Mouse (Mus musculus) mesoderm, embryonic 11.5 days (tissue): ENCODE measurements around the gene Psmc5.
"Not testable (repeated sequence)": the region's sequence is repeated elsewhere in the genome, so short reads cannot be mapped to it uniquely, and the experiment has no call there.

Experiments used
- DNase-seq: peaks from one replicate; pipeline ENCODE4 v3.0.0-alpha.2; 2012; ENCODE audit warnings: low read depth, low spot score

The Psmc5 gene

GRCm38 (mm10) chr11:106255685-106256451, at the start of gene Psmc5, which contains the start of gene Ftsj3:
TSS of gene Psmc5 (plus strand) at chr11:106256154.
TSS of gene Ftsj3 (minus strand) at chr11:106256079.
- peak; percentile 95 for DNase-seq

- DNase-seq, result no peak
Measured at GRCm38 (mm10) chr11:106212771-106213170, 43.2 kb upstream of the Psmc5 start.

GRCm38 (mm10) chr11:106214856-106215255, 41.1 kb upstream of the Psmc5 start:
- DNase-seq, result no peak

- no peak for DNase-seq
Measured at GRCm38 (mm10) chr11:106215450-106215859, 40.5 kb upstream of the Psmc5 start.

- peak; percentile 99 for DNase-seq
Measured at GRCm38 (mm10) chr11:106215927-106216729, 39.8 kb upstream of the Psmc5 start, which contains the start of gene Ccdc47. TSS of gene Ccdc47 (minus strand) at chr11:106216344.

GRCm38 (mm10) chr11:106216730-106217490, 39.0 kb upstream of the Psmc5 start, which contains the start of gene Ddx42:
TSS of gene Ddx42 (plus strand) at chr11:106216926.
- DNase-seq, result peak; percentile 97

GRCm38 (mm10) chr11:106220603-106221002, 35.4 kb upstream of the Psmc5 start:
- no peak for DNase-seq

GRCm38 (mm10) chr11:106233978-106234377, 22.0 kb upstream of the Psmc5 start:
- not testable (repeated sequence) for DNase-seq

- DNase-seq, result peak; percentile 24
Measured at GRCm38 (mm10) chr11:106246834-106247233, 9.1 kb upstream of the Psmc5 start.

- no peak for DNase-seq
Measured at GRCm38 (mm10) chr11:106249326-106249725, 6.6 kb upstream of the Psmc5 start.

GRCm38 (mm10) chr11:106254767-106255166, 1.2 kb upstream of the Psmc5 start:
- DNase-seq, result no peak

GRCm38 (mm10) chr11:106255174-106255573, 780 bp upstream of the Psmc5 start:
- DNase-seq, result peak; percentile 16

- DNase-seq, result no peak
Measured at GRCm38 (mm10) chr11:106256775-106257174, 821 bp downstream of the Psmc5 start.

GRCm38 (mm10) chr11:106260826-106261450, 5.0 kb downstream of the Psmc5 start:
- DNase-seq, result no peak

- no peak for DNase-seq
Measured at GRCm38 (mm10) chr11:106263963-106264362, 8.0 kb downstream of the Psmc5 start.

- no peak for DNase-seq
Measured at GRCm38 (mm10) chr11:106264988-106265387, 9.0 kb downstream of the Psmc5 start.

GRCm38 (mm10) chr11:106265570-106265969, 9.6 kb downstream of the Psmc5 start:
- no peak for DNase-seq

- no peak for DNase-seq
Measured at GRCm38 (mm10) chr11:106266431-106266830, 10.5 kb downstream of the Psmc5 start.

GRCm38 (mm10) chr11:106267311-106267852, 11.4 kb downstream of the Psmc5 start:
- DNase-seq, result no peak

GRCm38 (mm10) chr11:106267871-106268270, 11.9 kb downstream of the Psmc5 start:
- peak; percentile 41 for DNase-seq
